Mouse (Mus musculus) frontal cortex, adult (tissue): ENCODE measurements around the gene Sinhcaf.

Experiments used
- ATAC-seq: cut with Nextera tagmentation; 2 replicates; pipeline ENCODE4 v1.9.2; 2017; ENCODE audit warnings: mild to moderate bottlenecking, moderate library complexity, mixed read lengths; ENCODE audit not compliant: low TSS enrichment

Sinhcaf gene

DNA sequence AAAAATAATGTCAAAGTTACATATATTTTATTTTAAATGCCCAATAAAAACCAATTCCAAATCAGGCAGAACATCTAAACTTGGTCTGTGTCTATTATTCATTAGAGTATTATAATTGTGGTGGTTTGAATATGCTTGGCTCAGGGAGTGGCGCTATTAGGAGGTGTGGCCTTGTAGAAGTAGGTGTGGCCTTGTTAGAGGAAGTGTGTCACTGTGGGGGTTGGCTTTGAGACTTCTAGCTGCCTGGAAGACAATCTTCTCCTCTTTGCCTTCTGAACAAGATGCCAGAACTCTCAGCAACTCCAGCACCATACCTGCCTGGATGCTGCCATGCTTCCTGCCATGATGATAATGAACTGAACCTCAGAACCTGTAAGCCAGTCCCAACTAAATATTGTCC, 72.4 kb downstream of the Sinhcaf start:
- no peak for ATAC-seq
